Mouse (Mus musculus) midbrain, embryonic 14.5 days (tissue): ENCODE measurements around the gene Wdr4. TPM values are rescaled to one million over a fixed set of nuclear protein-coding genes. Genes with fewer than 3 reads are reported as not detected.
"Not testable (repeated sequence)": the region's sequence is repeated elsewhere in the genome, so short reads cannot be mapped to it uniquely, and the experiment has no call there.

Source experiments
- ATAC-seq: fragments of 200-750 bp; cut with Nextera tagmentation; 2 replicates; pipeline ENCODE4 v1.8.0; 2017; ENCODE audit warnings: moderate number of reproducible peaks, moderate library complexity; ENCODE audit not compliant: low FRiP score, low TSS enrichment
- DNase-seq: peaks from one replicate; pipeline ENCODE4 v3.0.0-alpha.2; 2015
- H3K27ac ChIP-seq: fragments of 300-500 bp; sonication (generic); replicated peaks from 2 replicates; pipeline ENCODE4 v1.5.1; 2014; ENCODE audit warnings: mild to moderate bottlenecking, low read depth, low read length, moderate library complexity
- H3K27me3 ChIP-seq: fragments of 300-500 bp; sonication (generic); 2 replicates; pipeline ENCODE4 v1.6.1; 2014; ENCODE audit warnings: low read length, control low read depth, mixed read lengths; ENCODE audit not compliant: control insufficient read depth, insufficient read depth
- H3K36me3 ChIP-seq: fragments of 300-500 bp; sonication (generic); 2 replicates; pipeline ENCODE4 v1.6.1; 2014; ENCODE audit warnings: low read length, control low read depth; ENCODE audit not compliant: control insufficient read depth, insufficient read depth
- H3K4me1 ChIP-seq: fragments of 300-500 bp; sonication (generic); 2 replicates; pipeline ENCODE4 v1.6.1; 2014; ENCODE audit warnings: mild to moderate bottlenecking, antibody characterized with exemption, low read length, control low read depth; ENCODE audit not compliant: control insufficient read depth, insufficient read depth
- H3K4me2 ChIP-seq: fragments of 300-500 bp; sonication (generic); 2 replicates; pipeline ENCODE4 v1.6.1; 2014; ENCODE audit warnings: mild to moderate bottlenecking, low read length, moderate library complexity
- H3K4me3 ChIP-seq: fragments of 300-500 bp; sonication (generic); replicated peaks from 2 replicates; pipeline ENCODE4 v1.5.1; 2014; ENCODE audit warnings: low read depth, low read length
- H3K9ac ChIP-seq: fragments of 300-500 bp; sonication (generic); replicated peaks from 2 replicates; pipeline ENCODE4 v1.6.1; 2014; ENCODE audit warnings: mild to moderate bottlenecking, low read length, moderate library complexity
- H3K9me3 ChIP-seq: fragments of 300-500 bp; sonication (generic); 2 replicates; pipeline ENCODE4 v1.6.1; 2016; ENCODE audit warnings: low read length, control low read depth, mixed read lengths; ENCODE audit not compliant: control insufficient read depth
- WGBS: fragments of 180-500 bp; shearing (Covaris S2); extraction: QIAGEN DNeasy Blood & Tissue Kit; methylation state at CpG from one replicate; pipeline ENCODE4 v1.1.7; 2014; 5-methylcytosine and 5-hydroxymethylcytosine counted together
- polyA plus RNA-seq: library from polyadenylated mRNA; unstranded; fragments of >200 nt; fragmentation: Nextera tagmentation; extraction: Ambion mirVana; gene quantifications from 2 replicates; pipeline ENCODE4 v1.2.1, GENCODE M21; 2014

Wdr4 gene
- polyA plus RNA-seq, 1 experiment from 2014 or later, result 32.2 TPM

DNA sequence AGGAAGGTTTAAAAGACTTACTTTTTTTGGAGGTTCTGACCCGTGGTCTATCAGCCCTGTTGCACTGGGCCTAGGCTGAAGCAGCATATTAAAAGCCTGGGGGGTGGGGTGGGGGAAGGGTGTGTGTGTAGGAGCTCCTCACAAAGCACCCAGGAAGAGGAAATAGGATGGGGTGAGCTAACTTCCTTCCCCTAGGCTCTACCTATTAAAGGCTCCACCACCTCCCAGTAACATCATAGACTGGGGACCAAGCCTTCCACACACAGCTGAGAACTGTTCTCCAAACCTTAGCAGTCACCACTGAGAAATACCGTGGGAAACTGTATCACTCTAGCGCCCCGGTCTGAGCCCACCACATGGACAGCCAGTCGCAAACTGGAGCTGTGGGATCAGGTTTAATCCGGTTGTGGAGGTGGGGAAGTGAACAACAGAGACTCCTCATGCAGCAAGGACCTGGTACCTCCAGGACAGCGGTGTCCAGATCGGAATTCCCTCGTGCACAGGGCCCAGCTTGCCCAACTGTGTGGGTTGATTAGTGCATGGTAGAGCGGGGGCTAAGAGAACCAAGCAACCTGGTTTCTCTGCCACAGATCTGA is 38.3 kb upstream of the Wdr4 start:
- no peak for DNase-seq

DNA sequence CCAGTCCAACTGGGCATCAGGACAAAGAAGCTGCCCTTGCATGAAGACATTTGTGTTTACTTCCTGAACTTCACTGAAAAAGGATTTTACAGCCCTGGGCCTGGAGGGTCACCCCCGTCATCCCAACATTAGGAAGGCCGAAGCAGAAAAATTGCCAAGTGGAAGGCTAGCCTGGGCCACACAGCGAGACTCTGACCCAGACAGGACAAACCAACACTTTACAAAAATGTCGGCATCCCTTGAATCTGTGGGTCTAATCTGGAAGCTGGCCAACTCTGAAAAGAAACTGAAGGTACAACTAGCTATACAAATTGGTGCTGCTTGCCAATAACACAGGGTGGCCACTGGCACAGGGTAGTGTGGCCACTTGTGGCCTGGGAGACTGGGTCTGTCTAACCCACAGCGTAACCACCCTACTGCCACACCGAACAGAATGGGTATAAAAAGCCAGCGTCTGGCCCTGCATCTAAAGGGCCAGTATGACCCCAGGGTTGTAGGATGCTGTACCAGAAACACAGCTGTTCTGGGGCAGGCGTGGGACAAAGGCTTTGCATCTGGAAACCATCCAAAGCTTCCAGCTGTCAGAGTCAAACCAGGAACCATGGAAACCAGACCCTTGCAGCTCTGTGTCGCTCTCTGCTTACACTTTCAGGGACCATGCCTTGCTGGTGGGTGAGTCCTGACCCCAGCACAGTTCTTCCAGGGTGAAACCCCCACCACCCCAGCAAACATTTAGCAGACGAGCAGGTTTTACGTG is 37.5 kb upstream of the Wdr4 start:
- no peaks in the 10 kb centered on the region for H3K36me3 ChIP-seq
- WGBS, result 64% methylated on average over 11 of the region's 11 CpGs
- H3K9ac ChIP-seq, result no peak overlapping the region
- no peaks in the 10 kb centered on the region for H3K27me3 ChIP-seq
- ATAC-seq (peak; percentile 50; the same call in 1 of the 2 replicates), DNase-seq (peak; percentile 71)
- H3K27ac ChIP-seq, result peak overlapping the region; percentile 37; the same call in 1 of the 2 replicates
- H3K4me3 ChIP-seq, result no peak overlapping the region
- H3K4me2 ChIP-seq, result no peak overlapping the region
- H3K9me3 ChIP-seq, result no peaks in the 10 kb centered on the region
- peaks cover 11% of the 10 kb centered on the region; the same call in 1 of the 2 replicates for H3K4me1 ChIP-seq

More for the DNA sequence above, 38.3 kb upstream of the Wdr4 start:
- 80% methylated on average over 10 of the region's 10 CpGs for WGBS
- Histone ChIP-seq H3K4me2 (no peak overlapping the region), H3K4me1 (peaks cover 11% of the 10 kb centered on the region; the same call in 1 of the 2 replicates), H3K9ac (no peak overlapping the region), H3K9me3 (no peaks in the 10 kb centered on the region), H3K4me3 (no peak overlapping the region), H3K27ac (peak overlapping the region; percentile 42; the same call in 1 of the 2 replicates), H3K36me3 (no peaks in the 10 kb centered on the region), H3K27me3 (no peaks in the 10 kb centered on the region)
- no peak for ATAC-seq

DNA sequence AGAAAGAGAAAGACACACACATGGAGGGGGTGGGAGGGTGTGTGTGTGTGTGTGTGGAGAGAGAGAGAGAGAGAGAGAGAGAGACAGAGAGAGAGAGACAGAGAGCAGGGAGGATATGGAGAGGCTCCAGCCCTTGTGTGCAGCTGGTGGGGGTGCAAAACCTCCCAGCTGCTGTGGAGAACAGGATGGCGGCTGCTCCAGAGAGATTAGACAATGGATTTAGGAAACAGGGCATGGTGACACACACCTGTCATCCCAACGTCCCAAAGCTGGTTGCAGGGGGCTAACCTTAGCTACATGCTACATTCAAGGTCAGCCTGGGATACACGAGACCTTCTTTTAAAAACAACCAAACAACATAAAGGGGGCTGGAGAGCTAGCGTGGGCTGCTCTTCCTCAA is 36.5 kb upstream of the Wdr4 start:
- Histone ChIP-seq H3K4me1 (peaks cover 11% of the 10 kb centered on the region; the same call in 1 of the 2 replicates), H3K9ac (no peak overlapping the region), H3K27me3 (no peaks in the 10 kb centered on the region), H3K9me3 (no peaks in the 10 kb centered on the region), H3K36me3 (no peaks in the 10 kb centered on the region), H3K4me3 (no peak overlapping the region), H3K4me2 (no peak overlapping the region), H3K27ac (no peak overlapping the region)
- WGBS, result 66% methylated on average over 4 of the region's 4 CpGs
- ATAC-seq (no peak), DNase-seq (no peak)

DNA sequence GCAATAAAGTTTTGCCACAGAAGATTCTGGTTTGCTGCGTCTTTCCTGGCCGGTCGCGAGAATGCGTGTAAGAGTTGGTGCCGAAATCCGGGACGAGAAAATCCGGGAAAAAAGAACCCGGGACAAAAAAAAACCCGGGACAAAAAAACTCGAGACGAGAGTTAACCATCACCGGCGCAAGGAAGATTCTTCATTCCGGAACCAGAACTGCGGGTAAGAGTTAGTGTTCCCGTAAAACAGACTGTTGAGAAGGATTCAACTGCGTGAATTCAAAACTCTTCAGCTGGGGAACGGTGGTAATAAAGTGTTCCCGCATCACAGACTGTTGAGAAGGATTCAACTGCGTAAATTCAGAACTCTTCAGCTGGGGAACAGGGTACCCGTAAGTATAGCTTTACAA is 32.8 kb upstream of the Wdr4 start:
- 95% methylated on average over 23 of the region's 23 CpGs for WGBS
- H3K9ac ChIP-seq, H3K9me3 ChIP-seq, H3K27ac ChIP-seq, H3K4me2 ChIP-seq, ATAC-seq, DNase-seq, H3K36me3 ChIP-seq, H3K27me3 ChIP-seq, H3K4me3 ChIP-seq: not testable (repeated sequence)
- peaks cover 14% of the 10 kb centered on the region; the same call in 1 of the 2 replicates for H3K4me1 ChIP-seq

DNA sequence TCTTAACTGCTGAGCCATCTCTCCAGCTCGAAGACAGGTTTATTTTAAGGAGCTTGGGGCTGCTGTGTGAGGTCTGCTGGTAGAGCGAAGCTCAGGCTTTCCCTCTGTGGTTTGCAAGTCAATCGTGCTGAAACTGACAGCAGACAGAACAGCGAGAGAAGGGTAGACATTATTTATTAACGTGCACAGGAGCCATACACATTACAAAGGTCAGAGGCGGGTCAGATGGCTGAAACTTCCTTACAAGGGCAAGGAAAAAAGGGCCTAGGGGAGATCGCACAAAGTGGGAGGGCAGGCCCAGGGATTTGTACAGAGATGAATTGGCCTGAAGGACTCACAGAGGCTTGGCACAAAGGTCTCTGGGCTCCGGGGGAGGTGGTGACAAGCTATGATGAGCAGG is 29.6 kb upstream of the Wdr4 start:
- Histone ChIP-seq H3K4me3 (no peak overlapping the region), H3K9ac (no peak overlapping the region), H3K36me3 (no peaks in the 10 kb centered on the region), H3K27me3 (no peaks in the 10 kb centered on the region), H3K4me1 (0 out of 2 replicates have a peak, but pooled peaks cover 6% of the 10 kb centered on the region), H3K4me2 (no peak overlapping the region), H3K9me3 (no peaks in the 10 kb centered on the region), H3K27ac (no peak overlapping the region)
- ATAC-seq, result no peak
- WGBS, result 68% methylated on average over 8 of the region's 8 CpGs
- no peak for DNase-seq

DNA sequence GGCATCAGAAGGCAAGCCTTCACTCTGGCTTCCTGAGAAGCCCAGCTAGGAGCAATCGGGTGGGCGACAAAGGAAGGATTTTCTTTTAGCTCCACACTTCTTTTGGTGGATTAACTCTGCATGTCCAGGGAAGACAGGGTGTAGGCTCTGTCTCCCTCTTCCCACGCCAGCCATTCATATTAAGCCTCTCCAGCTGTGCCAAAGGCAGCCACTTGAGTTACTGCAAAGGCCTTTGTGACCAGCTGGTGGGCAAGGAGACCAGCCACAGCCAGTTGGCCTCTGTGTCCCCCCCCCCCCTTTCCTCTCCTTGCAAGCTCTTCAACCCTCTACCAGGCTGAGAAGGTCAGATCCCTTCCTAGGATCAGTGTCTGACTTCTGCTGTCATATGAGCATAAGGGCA is 28.2 kb upstream of the Wdr4 start:
- ATAC-seq (no peak), DNase-seq (no peak)
- peaks cover 11% of the 10 kb centered on the region; the same call in 1 of the 2 replicates for H3K4me1 ChIP-seq
- no peaks in the 10 kb centered on the region for H3K9me3 ChIP-seq
- 12% methylated on average over 3 of the region's 3 CpGs for WGBS
- H3K4me2 ChIP-seq, result no peak overlapping the region
- H3K4me3 ChIP-seq, result no peak overlapping the region
- H3K27ac ChIP-seq, result no peak overlapping the region
- H3K9ac ChIP-seq, result no peak overlapping the region
- H3K36me3 ChIP-seq, result no peaks in the 10 kb centered on the region
- H3K27me3 ChIP-seq, result no peaks in the 10 kb centered on the region

DNA sequence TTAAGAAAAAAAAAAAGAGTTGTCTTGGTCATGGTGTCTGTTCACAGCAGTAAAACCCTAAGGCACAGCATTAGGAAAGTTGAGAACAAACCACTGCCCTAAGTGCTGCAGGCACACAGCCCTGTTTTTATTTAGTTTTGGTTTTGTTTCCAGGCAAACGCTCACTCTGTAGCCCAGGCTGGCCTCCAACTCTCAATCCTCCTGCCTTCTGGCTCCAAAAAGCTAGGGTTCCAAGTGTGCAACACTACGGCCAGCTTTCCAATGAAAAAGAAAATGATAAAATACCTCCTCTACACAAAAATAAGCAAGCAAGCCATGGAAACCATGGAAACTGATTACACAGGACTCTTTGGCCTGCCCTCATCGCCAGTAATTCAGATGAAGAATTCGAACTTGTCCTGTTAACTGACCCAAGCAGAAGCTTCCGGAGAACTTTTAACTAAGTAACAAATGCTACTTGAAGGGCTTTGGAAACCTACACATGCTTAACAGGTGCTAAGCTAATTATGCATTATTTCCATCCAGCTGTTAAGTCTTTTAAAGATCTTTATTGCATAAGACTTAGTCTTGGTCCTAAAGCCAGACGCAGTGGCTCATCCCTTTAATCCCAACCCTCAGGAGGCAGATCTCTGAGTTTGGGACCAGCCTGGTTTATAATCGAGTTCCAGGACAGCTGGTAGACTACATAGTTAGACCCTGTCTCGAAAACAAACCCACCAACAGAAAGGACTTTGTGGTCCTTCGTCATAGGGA is 26.8 kb upstream of the Wdr4 start:
- Histone ChIP-seq H3K9ac (no peak overlapping the region), H3K4me1 (peaks cover 14% of the 10 kb centered on the region), H3K27me3 (no peaks in the 10 kb centered on the region), H3K27ac (no peak overlapping the region), H3K9me3 (no peaks in the 10 kb centered on the region), H3K4me2 (no peak overlapping the region), H3K4me3 (no peak overlapping the region), H3K36me3 (no peaks in the 10 kb centered on the region)
- 90% methylated on average over 9 of the region's 9 CpGs for WGBS
- ATAC-seq (no peak), DNase-seq (no peak)

DNA sequence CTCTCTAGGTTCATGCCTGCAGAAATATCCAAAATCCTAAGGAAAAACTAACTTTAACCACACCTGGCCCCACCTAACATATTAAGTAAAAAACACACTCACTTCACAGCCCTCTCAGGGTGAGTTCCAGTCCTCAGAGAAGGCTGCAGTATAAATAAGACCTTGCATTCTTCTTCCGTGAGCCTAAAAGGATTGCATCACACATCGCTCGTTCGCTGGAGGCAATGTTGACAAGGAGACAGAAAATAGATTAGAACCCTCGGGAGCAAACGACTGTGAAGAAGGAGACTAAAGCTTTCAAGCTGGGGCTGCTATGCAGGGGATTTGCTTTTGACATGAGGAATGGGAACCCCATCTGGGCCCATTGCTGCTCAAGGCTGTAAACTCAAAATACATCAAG is 23.8 kb upstream of the Wdr4 start:
- no peak for ATAC-seq
- 24% methylated on average over 6 of the region's 6 CpGs for WGBS
- Histone ChIP-seq H3K4me2 (no peak overlapping the region), H3K9ac (no peak overlapping the region), H3K4me3 (no peak overlapping the region), H3K4me1 (peaks cover 17% of the 10 kb centered on the region), H3K27ac (peak overlapping the region; percentile 55), H3K36me3 (no peaks in the 10 kb centered on the region), H3K9me3 (no peaks in the 10 kb centered on the region), H3K27me3 (no peaks in the 10 kb centered on the region)
- DNase-seq, result peak; percentile 65
